Mouse (Mus musculus): ENCODE results near the gene Gm49601. TPM values are rescaled to one million over a fixed set of nuclear protein-coding genes. Genes with fewer than 3 reads are reported as not detected.

Gm49601 gene
- polyA plus RNA-seq, 1 experiment from 2014 or later = 4.5 TPM

- Histone ChIP-seq H3K36me3 (no peaks in the 10 kb centered on the region), H3K4me2 (no peak overlapping the region), H3K27ac (no peak overlapping the region), H3K4me3 (no peak overlapping the region), H3K4me1 (peaks cover 30% of the 10 kb centered on the region), H3K27me3 (no peaks in the 10 kb centered on the region), H3K9me3 (no peaks in the 10 kb centered on the region), H3K9ac (peak overlapping the region; percentile 41)
- ATAC-seq (ENCODE audit: insufficient number of reproducible peaks, insufficient read depth, low FRiP score, low TSS enrichment, low read depth) = no peak
- WGBS = 62% methylated on average over 8 of the region's 8 CpGs
These were observed 21.9 kb downstream of the Gm49601 start for GRCm38 (mm10) chr16:18604267-18604701.

- peak overlapping the region; percentile 48 for H3K27ac ChIP-seq
- H3K27me3 ChIP-seq = no peaks in the 10 kb centered on the region; the same call in 1 of the 2 replicates
- H3K4me3 ChIP-seq = no peak overlapping the region
- H3K9me3 ChIP-seq = no peaks in the 10 kb centered on the region
- no peak for ATAC-seq (ENCODE audit: insufficient number of reproducible peaks, insufficient read depth, low FRiP score, low TSS enrichment, low read depth)
- peaks cover 16% of the 10 kb centered on the region for H3K4me1 ChIP-seq
- H3K36me3 ChIP-seq = no peaks in the 10 kb centered on the region
- H3K9ac ChIP-seq = 0 out of 2 replicates have a peak overlapping the region, but pooled peaks have one; percentile 40
- H3K4me2 ChIP-seq = no peak overlapping the region
- WGBS = 61% methylated on average over 7 of the region's 7 CpGs
These were observed 24.8 kb downstream of the Gm49601 start for GRCm38 (mm10) chr16:18601447-18601846.

GRCm38 (mm10) chr16:18598006-18598405 lies 28.2 kb downstream of the Gm49601 start:
- H3K9ac ChIP-seq = no peak overlapping the region
- WGBS = 67% methylated on average over 3 of the region's 3 CpGs
- ATAC-seq (ENCODE audit: insufficient number of reproducible peaks, insufficient read depth, low FRiP score, low TSS enrichment, low read depth) = no peak

GRCm38 (mm10) chr16:18596255-18596654 lies 30.0 kb downstream of the Gm49601 start:
- WGBS = 32% methylated on average over 5 of the region's 5 CpGs
- peaks cover 34% of the 10 kb centered on the region for H3K27me3 ChIP-seq
- no peak for ATAC-seq (ENCODE audit: insufficient number of reproducible peaks, insufficient read depth, low FRiP score, low TSS enrichment, low read depth)

More at GRCm38 (mm10) chr16:18598006-18598405, 28.2 kb downstream of the Gm49601 start:
- H3K4me1 ChIP-seq = peaks cover 10% of the 10 kb centered on the region
- H3K9me3 ChIP-seq = no peaks in the 10 kb centered on the region
- H3K4me2 ChIP-seq = no peak overlapping the region
- peaks cover 20% of the 10 kb centered on the region for H3K27me3 ChIP-seq
- no peak overlapping the region for H3K27ac ChIP-seq
- H3K4me3 ChIP-seq = no peak overlapping the region
- H3K36me3 ChIP-seq = no peaks in the 10 kb centered on the region

GRCm38 (mm10) chr16:18593930-18594329 lies 32.3 kb downstream of the Gm49601 start:
- H3K4me2 ChIP-seq = no peak overlapping the region
- H3K27me3 ChIP-seq = peaks cover 58% of the 10 kb centered on the region
- no peak overlapping the region for H3K4me3 ChIP-seq
- 73% methylated on average over 2 of the region's 2 CpGs for WGBS
- H3K9me3 ChIP-seq = no peaks in the 10 kb centered on the region
- no peaks in the 10 kb centered on the region for H3K36me3 ChIP-seq
- H3K9ac ChIP-seq = no peak overlapping the region
- no peak overlapping the region for H3K27ac ChIP-seq
- peaks cover 26% of the 10 kb centered on the region for H3K4me1 ChIP-seq
- ATAC-seq (ENCODE audit: insufficient number of reproducible peaks, insufficient read depth, low FRiP score, low TSS enrichment, low read depth) = no peak

More at GRCm38 (mm10) chr16:18596255-18596654, 30.0 kb downstream of the Gm49601 start:
- H3K4me3 ChIP-seq = no peak overlapping the region
- H3K4me2 ChIP-seq = no peak overlapping the region
- H3K36me3 ChIP-seq = no peaks in the 10 kb centered on the region
- H3K9ac ChIP-seq = no peak overlapping the region
- H3K4me1 ChIP-seq = peaks cover 8% of the 10 kb centered on the region
- no peak overlapping the region for H3K27ac ChIP-seq
- no peaks in the 10 kb centered on the region for H3K9me3 ChIP-seq

GRCm38 (mm10) chr16:18591047-18592018 lies 34.9 kb downstream of the Gm49601 start:
- H3K27me3 ChIP-seq = peaks cover 84% of the 10 kb centered on the region
- no peaks in the 10 kb centered on the region for H3K36me3 ChIP-seq
- 2% methylated on average over 59 of the region's 59 CpGs for WGBS
- H3K4me2 ChIP-seq = peak overlapping the region; percentile 60
- H3K4me1 ChIP-seq = peaks cover 43% of the 10 kb centered on the region
- no peak for ATAC-seq (ENCODE audit: insufficient number of reproducible peaks, insufficient read depth, low FRiP score, low TSS enrichment, low read depth)
- peak overlapping the region; percentile 30 for H3K4me3 ChIP-seq
- no peak overlapping the region for H3K27ac ChIP-seq
- no peaks in the 10 kb centered on the region for H3K9me3 ChIP-seq
- H3K9ac ChIP-seq = peak overlapping the region; percentile 57

GRCm38 (mm10) chr16:18589804-18590790 lies 36.1 kb downstream of the Gm49601 start, which contains the start of gene Tbx1:
Gene Tbx1 (minus strand): TSS chr16:18590671.
- peaks cover 91% of the 10 kb centered on the region for H3K27me3 ChIP-seq
- ATAC-seq (ENCODE audit: insufficient number of reproducible peaks, insufficient read depth, low FRiP score, low TSS enrichment, low read depth) = no peak
- H3K27ac ChIP-seq = no peak within 1 kb of the TSS
- no peaks in the 10 kb centered on the region for H3K36me3 ChIP-seq
- 3% methylated on average over 48 of the region's 48 CpGs for WGBS
- peaks cover 49% of the 10 kb centered on the region for H3K4me1 ChIP-seq
- peak within 1 kb of the TSS; percentile 35 for H3K4me3 ChIP-seq
- no peaks in the 10 kb centered on the region for H3K9me3 ChIP-seq
- H3K4me2 ChIP-seq = peak within 1 kb of the TSS; percentile 60
- peak within 1 kb of the TSS; percentile 57 for H3K9ac ChIP-seq

GRCm38 (mm10) chr16:18589080-18589621 lies 37.1 kb downstream of the Gm49601 start:
- Histone ChIP-seq H3K36me3 (no peaks in the 10 kb centered on the region), H3K4me3 (peak overlapping the region; percentile 52; the same call in 1 of the 2 replicates), H3K4me2 (peak overlapping the region; percentile 82; the same call in 1 of the 2 replicates), H3K27ac (no peak overlapping the region), H3K27me3 (peaks cover 97% of the 10 kb centered on the region), H3K4me1 (peaks cover 49% of the 10 kb centered on the region), H3K9ac (no peak overlapping the region), H3K9me3 (no peaks in the 10 kb centered on the region)
- ATAC-seq (ENCODE audit: insufficient number of reproducible peaks, insufficient read depth, low FRiP score, low TSS enrichment, low read depth) = no peak
- 26% methylated on average over 9 of the region's 9 CpGs for WGBS

GRCm38 (mm10) chr16:18588738-18589055 lies 37.5 kb downstream of the Gm49601 start:
- Histone ChIP-seq H3K9ac (no peak overlapping the region), H3K4me2 (peak overlapping the region; percentile 82), H3K27me3 (peaks cover 97% of the 10 kb centered on the region), H3K27ac (no peak overlapping the region), H3K4me3 (peak overlapping the region; percentile 52), H3K9me3 (no peaks in the 10 kb centered on the region), H3K4me1 (peaks cover 49% of the 10 kb centered on the region), H3K36me3 (no peaks in the 10 kb centered on the region)
- 4% methylated on average over 31 of the region's 31 CpGs for WGBS
- ATAC-seq (ENCODE audit: insufficient number of reproducible peaks, insufficient read depth, low FRiP score, low TSS enrichment, low read depth) = no peak

- no peak for ATAC-seq (ENCODE audit: insufficient number of reproducible peaks, insufficient read depth, low FRiP score, low TSS enrichment, low read depth)
- Histone ChIP-seq H3K27me3 (peaks cover 97% of the 10 kb centered on the region), H3K4me2 (peak overlapping the region; percentile 82), H3K27ac (no peak overlapping the region), H3K36me3 (no peaks in the 10 kb centered on the region), H3K9ac (peak overlapping the region; percentile 55), H3K9me3 (no peaks in the 10 kb centered on the region), H3K4me3 (peak overlapping the region; percentile 52), H3K4me1 (peaks cover 49% of the 10 kb centered on the region)
- 1% methylated on average over 57 of the region's 57 CpGs for WGBS
These were observed 38.1 kb downstream of the Gm49601 start for GRCm38 (mm10) chr16:18587847-18588737.

Measured in embryonic facial prominence, embryonic 13.5 days (tissue).